Mouse (Mus musculus) CD4-positive helper T cell, adult 2 months (primary cell): ENCODE measurements around the gene Cyp2d40.
A peak's percentile ranks its signal among the peaks of the same experiment; 100 is the strongest.
"Not testable (repeated sequence)": the region's sequence is repeated elsewhere in the genome, so short reads cannot be mapped to it uniquely, and the experiment has no call there.

Experiments used
- DNase-seq: peaks from one replicate; pipeline ENCODE4 v3.0.0-alpha.2; 2012; ENCODE audit warnings: low read depth, missing footprints, low spot score

Cyp2d40 gene

GRCm38 (mm10) chr15:82763631-82764420, at the start of gene Cyp2d40:
Gene Cyp2d40, minus strand, starts transcription at chr15:82764183.
- DNase-seq, result no peak

DNA sequence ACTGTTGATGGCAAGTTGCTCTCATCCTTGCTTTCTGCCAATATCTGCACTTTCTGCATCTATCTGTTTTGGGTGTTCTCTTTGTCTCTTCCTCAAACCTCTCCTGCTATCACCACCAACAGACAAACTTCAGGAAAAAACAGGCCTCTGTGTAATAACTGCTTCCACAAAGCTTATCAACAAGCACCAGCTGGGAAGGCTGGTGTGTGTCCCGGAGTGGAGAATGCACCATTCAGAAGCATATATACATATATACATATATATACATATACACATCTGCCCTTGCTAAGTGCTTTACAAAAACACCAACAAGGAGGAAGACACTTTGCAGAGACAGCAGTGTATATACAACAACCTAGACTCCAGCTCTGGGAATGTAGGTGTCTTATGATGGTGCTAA, 46.6 kb upstream of the Cyp2d40 start:
- no peak for DNase-seq

GRCm38 (mm10) chr15:82809511-82809910, 45.5 kb upstream of the Cyp2d40 start:
- no peak for DNase-seq

- no peak for DNase-seq
Measured at GRCm38 (mm10) chr15:82806969-82807763, 43.2 kb upstream of the Cyp2d40 start.

- DNase-seq, result peak; percentile 68
Measured at GRCm38 (mm10) chr15:82804708-82805639, 41.0 kb upstream of the Cyp2d40 start.

- no peak for DNase-seq
Measured at GRCm38 (mm10) chr15:82795936-82796440, 32.0 kb upstream of the Cyp2d40 start.

- no peak for DNase-seq
Measured at GRCm38 (mm10) chr15:82794277-82794676, 30.3 kb upstream of the Cyp2d40 start, which contains the start of gene Cyp2d26. Gene Cyp2d26, minus strand, starts transcription at chr15:82794294.

- DNase-seq, result no peak
Measured at GRCm38 (mm10) chr15:82793868-82794267, 29.9 kb upstream of the Cyp2d40 start.

- no peak for DNase-seq
Measured at GRCm38 (mm10) chr15:82793454-82793853, 29.5 kb upstream of the Cyp2d40 start.

- no peak for DNase-seq
Measured at GRCm38 (mm10) chr15:82792566-82792965, 28.6 kb upstream of the Cyp2d40 start.

- DNase-seq, result no peak
Measured at GRCm38 (mm10) chr15:82784581-82784980, 20.6 kb upstream of the Cyp2d40 start.

DNA sequence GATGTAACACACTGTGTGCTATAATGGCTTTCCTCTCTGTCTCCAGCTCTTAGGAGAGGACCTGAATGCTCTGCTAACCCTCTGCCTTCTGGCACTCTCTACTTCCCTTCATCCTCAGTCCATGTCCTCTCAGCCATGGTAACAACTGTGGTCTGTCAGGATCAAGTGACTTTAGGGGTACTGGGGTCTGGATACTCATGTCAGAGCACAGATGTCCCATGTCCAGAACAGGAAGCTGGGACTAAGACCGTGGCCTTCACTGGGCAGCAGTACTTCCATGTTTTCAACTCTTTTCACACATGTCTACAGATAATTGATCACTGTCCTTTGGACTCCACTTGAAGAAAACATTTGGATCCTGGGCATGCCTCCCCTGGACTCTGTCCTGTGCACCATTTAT, 19.8 kb upstream of the Cyp2d40 start:
- no peak for DNase-seq

DNA sequence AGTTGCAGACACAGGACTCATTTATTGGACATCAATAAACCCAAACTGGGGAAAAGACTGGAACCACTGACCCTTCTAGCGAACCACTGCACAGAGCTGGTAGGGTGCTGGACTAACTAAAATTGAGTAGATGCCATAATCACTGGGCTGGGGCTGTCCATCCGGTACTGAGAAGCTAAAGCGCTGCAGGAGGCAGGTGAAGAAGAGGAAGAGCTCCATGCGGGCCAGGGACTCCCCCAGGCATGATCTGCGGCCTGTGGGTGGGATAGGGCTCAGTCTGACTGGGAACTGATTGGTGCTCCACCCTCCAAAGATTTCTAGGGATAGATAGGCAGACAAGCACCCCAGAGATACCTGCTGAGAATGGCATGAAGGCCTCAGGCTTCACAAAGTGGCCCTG, 13.9 kb upstream of the Cyp2d40 start:
- DNase-seq, result not testable (repeated sequence)

- DNase-seq, result no peak
Measured at GRCm38 (mm10) chr15:82765943-82766342, 2.0 kb upstream of the Cyp2d40 start.

DNA sequence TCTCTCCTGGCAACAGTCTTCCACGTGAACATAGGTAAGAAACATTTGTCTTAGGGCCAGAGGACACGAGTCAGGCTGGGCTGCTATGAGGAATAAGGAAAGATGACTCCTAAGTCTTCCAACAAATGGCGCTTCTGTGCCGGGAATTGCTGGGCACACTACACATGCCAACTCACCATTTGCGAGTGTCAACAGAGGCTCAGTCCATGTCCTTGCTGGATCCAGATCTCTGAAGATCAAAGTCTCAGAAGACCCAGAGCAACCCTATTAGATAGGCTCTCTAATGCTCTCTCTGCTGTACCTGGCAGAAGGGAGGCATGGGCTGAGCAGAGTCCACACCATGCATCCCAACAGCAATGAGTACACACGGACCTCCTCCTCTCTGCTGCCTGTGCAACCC, 898 bp upstream of the Cyp2d40 start:
- no peak for DNase-seq

GRCm38 (mm10) chr15:82748141-82748540, 15.8 kb downstream of the Cyp2d40 start:
- DNase-seq, result no peak

DNA sequence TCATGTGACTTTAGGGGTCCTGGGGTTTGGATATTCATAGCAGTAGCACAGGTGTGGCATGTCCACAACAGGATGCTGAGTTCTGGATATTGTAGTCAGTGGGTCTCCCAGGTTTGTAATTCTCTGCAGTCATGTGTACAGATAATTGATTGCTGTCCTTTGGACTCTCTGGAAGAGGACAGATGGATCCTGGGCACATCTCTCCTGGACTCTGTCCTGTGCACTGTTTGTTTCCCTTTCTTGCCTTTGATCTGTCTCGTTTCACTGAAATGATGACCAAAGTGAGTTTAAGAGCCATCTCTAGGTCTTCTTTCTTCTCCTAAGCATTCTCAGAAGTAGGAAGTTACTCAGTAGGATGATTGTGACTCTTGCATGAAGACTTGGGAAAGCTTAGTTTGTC, 16.5 kb downstream of the Cyp2d40 start:
- no peak for DNase-seq

GRCm38 (mm10) chr15:82733331-82733925, 30.6 kb downstream of the Cyp2d40 start:
- DNase-seq, result not testable (repeated sequence)
